Mouse (Mus musculus) olfactory bulb, adult 2 months (tissue): ENCODE results near the gene Adamtsl1.

ENCODE experiments used
- CTCF ChIP-seq: fragments of 200-500 bp; IDR thresholded peaks from 2 replicates; pipeline ENCODE4 v1.5.1; 2012; ENCODE audit warnings: low read depth, mild to moderate bottlenecking, low read length, moderate library complexity; ENCODE audit not compliant: insufficient read depth
- POLR2A ChIP-seq: fragments of 200-500 bp; IDR thresholded peaks from 2 replicates; pipeline ENCODE4 v1.6.1; 2012; ENCODE audit warnings: mild to moderate bottlenecking, low read depth, low read length, moderate library complexity; ENCODE audit not compliant: insufficient read depth

DNA sequence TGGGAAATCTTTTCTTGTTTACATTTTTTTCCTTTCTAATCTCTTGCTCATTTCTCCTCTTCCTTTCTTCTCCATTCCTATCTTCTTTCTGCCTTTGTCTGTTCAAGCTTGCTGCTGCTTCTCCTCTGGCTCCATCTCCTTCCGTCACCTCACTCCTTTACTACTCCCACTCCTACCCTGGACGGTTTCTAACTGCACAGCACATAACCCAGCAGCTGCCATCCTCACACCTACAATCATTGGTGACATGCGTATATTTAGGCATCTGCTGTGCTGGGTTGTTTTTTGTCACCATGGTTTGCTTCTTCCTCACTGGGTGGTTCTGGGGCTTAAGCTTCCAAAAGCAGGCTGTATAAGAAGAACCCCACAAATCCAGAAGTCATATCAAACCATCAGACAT is 936.5 kb downstream of the Adamtsl1 start:
- no peak for TF ChIP-seq POLR2A
- no peak for TF ChIP-seq CTCF
